Mouse (Mus musculus): ENCODE measurements around the gene Ugt1a10. TPM values are rescaled to one million over a fixed set of nuclear protein-coding genes. Genes with fewer than 3 reads are reported as not detected.

Ugt1a10 gene
- polyA plus RNA-seq, 1 experiment from 2014 or later = not detected

DNA sequence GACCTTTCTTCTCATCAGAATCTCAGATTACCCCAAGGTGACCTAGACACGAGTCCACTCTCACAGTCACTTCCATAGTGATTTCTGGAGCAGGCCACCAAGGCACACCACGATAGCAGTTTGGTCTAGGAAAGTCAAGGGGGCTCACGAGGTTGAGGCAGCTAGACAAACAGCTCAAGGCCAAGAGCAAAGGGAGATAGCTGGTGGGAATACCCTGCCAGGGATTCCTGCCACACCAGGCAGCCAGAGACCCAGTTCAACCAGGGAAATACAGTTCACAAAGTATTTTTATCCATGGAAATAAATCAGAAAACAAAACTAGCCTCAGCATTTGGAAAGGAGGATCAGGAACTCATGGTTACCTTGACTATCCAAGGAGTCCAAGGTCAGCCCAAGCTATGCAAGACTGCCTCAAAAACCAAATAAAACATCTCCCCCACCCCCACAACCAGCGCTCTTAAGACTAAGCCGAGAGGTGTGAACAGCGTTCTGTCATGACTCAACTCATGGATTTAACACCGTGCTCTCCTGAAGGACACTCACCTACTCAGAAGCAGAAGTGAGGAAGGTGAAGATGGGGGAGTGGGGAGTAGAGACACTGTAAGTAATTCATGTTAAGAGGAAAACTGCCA is 209.2 kb downstream of the Ugt1a10 start:
- Histone ChIP-seq H3K27me3 (ENCODE audit: control insufficient read depth, insufficient read depth, low read length) (no peaks in the 10 kb centered on the region), H3K9me3 (ENCODE audit: control insufficient read depth, low read length) (no peaks in the 10 kb centered on the region), H3K4me2 (ENCODE audit: low read length) (no peak overlapping the region), H3K4me3 (replicated peaks; ENCODE audit: low read depth, low read length) (no peak overlapping the region), H3K36me3 (ENCODE audit: control insufficient read depth, insufficient read depth, low read length) (peaks cover 100% of the 10 kb centered on the region), H3K27ac (replicated peaks; ENCODE audit: low read depth, low read length) (no peak overlapping the region), H3K9ac (replicated peaks; ENCODE audit: low read length) (no peak overlapping the region), H3K4me1 (ENCODE audit: control insufficient read depth, insufficient read depth, low read length) (no peaks in the 10 kb centered on the region)
- no peak for DNase-seq
- ATAC-seq (ENCODE audit: low FRiP score, low TSS enrichment) = no peak
- 93% methylated on average over 7 of the region's 7 CpGs for WGBS

DNA sequence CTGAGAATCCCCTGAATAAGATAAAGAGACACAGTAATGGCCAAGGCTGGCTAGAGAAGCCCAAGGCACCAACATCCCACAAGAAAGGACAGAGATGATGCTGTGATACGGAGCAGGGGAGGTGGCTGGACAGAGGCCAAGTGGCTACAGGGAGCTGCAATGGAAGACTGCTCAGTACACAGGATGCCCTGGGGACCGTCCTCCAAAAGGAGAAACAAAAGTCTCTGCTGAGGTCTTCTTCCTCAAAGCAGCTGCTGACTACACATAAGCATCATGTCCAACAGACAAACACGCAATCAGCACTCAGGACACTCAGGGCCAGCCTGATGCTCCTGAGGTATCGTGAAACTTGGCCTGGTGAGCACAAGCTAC is 209.7 kb downstream of the Ugt1a10 start:
- Histone ChIP-seq H3K4me3 (replicated peaks; ENCODE audit: low read depth, low read length) (no peak overlapping the region), H3K27ac (replicated peaks; ENCODE audit: low read depth, low read length) (no peak overlapping the region), H3K36me3 (ENCODE audit: control insufficient read depth, insufficient read depth, low read length) (peaks cover 100% of the 10 kb centered on the region), H3K4me1 (ENCODE audit: control insufficient read depth, insufficient read depth, low read length) (no peaks in the 10 kb centered on the region), H3K9me3 (ENCODE audit: control insufficient read depth, low read length) (no peaks in the 10 kb centered on the region), H3K4me2 (ENCODE audit: low read length) (no peak overlapping the region), H3K27me3 (ENCODE audit: control insufficient read depth, insufficient read depth, low read length) (no peaks in the 10 kb centered on the region), H3K9ac (replicated peaks; ENCODE audit: low read length) (no peak overlapping the region)
- ATAC-seq (ENCODE audit: low FRiP score, low TSS enrichment) = no peak
- 76% methylated on average over 4 of the region's 4 CpGs for WGBS
- DNase-seq = no peak

DNA sequence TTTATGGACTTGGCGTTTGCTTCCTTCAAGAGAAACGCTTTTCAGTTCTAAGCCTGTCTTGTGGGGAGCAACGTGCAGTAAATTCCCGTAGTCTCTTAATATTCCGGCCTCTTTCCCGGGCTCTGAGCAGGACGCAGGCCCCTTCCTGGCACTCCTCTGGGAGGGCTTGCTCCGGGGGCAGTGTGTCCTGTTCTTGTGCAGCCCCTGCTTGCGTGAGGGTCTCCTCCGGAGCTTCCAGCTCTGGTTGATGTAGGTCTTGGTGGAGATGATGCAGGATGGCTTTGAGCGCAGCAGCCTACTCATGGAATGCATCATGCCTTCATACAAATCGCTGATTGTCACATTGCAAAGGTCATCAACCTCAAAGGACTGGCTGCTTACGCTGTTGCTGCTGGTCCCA is 210.9 kb downstream of the Ugt1a10 start:
- DNase-seq (no peak), ATAC-seq (ENCODE audit: low FRiP score, low TSS enrichment) (no peak)
- 91% methylated on average over 13 of the region's 13 CpGs for WGBS
- Histone ChIP-seq H3K9ac (replicated peaks; ENCODE audit: low read length) (no peak overlapping the region), H3K4me3 (replicated peaks; ENCODE audit: low read depth, low read length) (no peak overlapping the region), H3K27me3 (ENCODE audit: control insufficient read depth, insufficient read depth, low read length) (no peaks in the 10 kb centered on the region), H3K4me1 (ENCODE audit: control insufficient read depth, insufficient read depth, low read length) (no peaks in the 10 kb centered on the region), H3K27ac (replicated peaks; ENCODE audit: low read depth, low read length) (no peak overlapping the region), H3K9me3 (ENCODE audit: control insufficient read depth, low read length) (no peaks in the 10 kb centered on the region), H3K4me2 (ENCODE audit: low read length) (no peak overlapping the region), H3K36me3 (ENCODE audit: control insufficient read depth, insufficient read depth, low read length) (peaks cover 89% of the 10 kb centered on the region)

DNA sequence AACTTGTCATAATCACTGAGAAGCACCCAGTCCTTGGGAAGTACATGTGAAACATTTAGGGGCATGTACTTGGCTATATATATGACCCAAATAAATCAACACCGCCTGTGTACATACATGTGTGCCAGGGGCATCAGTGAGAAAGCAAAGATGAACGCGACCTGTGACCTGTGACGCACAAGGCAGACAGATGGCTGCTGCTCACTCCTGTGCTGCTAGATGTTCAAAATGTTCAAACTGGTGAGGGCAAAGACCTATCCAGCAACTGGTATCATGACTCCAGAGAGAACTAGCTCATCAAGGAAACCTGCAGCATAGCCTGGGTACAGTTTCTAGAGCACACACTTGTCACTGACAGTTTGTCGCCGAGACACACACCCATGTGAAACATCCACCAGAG is 212.3 kb downstream of the Ugt1a10 start:
- no peak for ATAC-seq (ENCODE audit: low FRiP score, low TSS enrichment)
- no peaks in the 10 kb centered on the region for H3K9me3 ChIP-seq (ENCODE audit: control insufficient read depth, low read length)
- no peaks in the 10 kb centered on the region for H3K4me1 ChIP-seq (ENCODE audit: control insufficient read depth, insufficient read depth, low read length)
- H3K27me3 ChIP-seq (ENCODE audit: control insufficient read depth, insufficient read depth, low read length) = no peaks in the 10 kb centered on the region
- H3K9ac ChIP-seq (replicated peaks; ENCODE audit: low read length) = no peak overlapping the region
- no peak overlapping the region for H3K4me3 ChIP-seq (replicated peaks; ENCODE audit: low read depth, low read length)
- no peak overlapping the region for H3K27ac ChIP-seq (replicated peaks; ENCODE audit: low read depth, low read length)
- DNase-seq = no peak
- H3K36me3 ChIP-seq (ENCODE audit: control insufficient read depth, insufficient read depth, low read length) = peaks cover 86% of the 10 kb centered on the region
- 97% methylated on average over 6 of the region's 6 CpGs for whole genome bisulfite sequencing
- H3K4me2 ChIP-seq (ENCODE audit: low read length) = no peak overlapping the region

DNA sequence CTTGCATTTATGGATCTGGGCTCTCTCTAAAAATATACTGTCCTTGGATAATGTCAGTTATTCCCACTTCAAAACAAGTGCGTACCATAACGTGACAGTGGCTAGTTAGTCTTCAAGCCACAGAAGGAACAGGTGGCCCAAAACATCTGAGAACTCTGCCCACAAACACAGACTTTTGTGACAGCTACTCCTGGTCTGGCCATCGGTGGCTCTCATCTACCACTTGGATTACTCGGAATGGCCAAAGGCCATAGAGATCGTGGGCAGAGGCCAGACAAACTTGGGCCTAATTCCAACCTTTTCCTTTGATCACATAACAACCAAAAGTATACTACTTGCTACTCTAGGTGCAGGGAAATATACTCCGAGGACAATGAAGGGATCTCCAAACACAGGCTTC is 212.9 kb downstream of the Ugt1a10 start:
- Histone ChIP-seq H3K4me2 (ENCODE audit: low read length) (no peak overlapping the region), H3K27me3 (ENCODE audit: control insufficient read depth, insufficient read depth, low read length) (no peaks in the 10 kb centered on the region), H3K9me3 (ENCODE audit: control insufficient read depth, low read length) (no peaks in the 10 kb centered on the region), H3K36me3 (ENCODE audit: control insufficient read depth, insufficient read depth, low read length) (peaks cover 85% of the 10 kb centered on the region), H3K4me3 (replicated peaks; ENCODE audit: low read depth, low read length) (no peak overlapping the region), H3K27ac (replicated peaks; ENCODE audit: low read depth, low read length) (no peak overlapping the region), H3K4me1 (ENCODE audit: control insufficient read depth, insufficient read depth, low read length) (no peaks in the 10 kb centered on the region), H3K9ac (replicated peaks; ENCODE audit: low read length) (no peak overlapping the region)
- 88% methylated on average over 6 of the region's 6 CpGs for WGBS
- no peak for ATAC-seq (ENCODE audit: low FRiP score, low TSS enrichment)
- no peak for DNase-seq

Small RNAs within 50 kb of the gene (microRNA-seq; reads per million reads assigned to microRNA genes)
- gene Gm25198 = not detected

Other genes starting within 250 kb of the Ugt1a10 start
- 48.0 and 50.2 TPM in 2 replicates for gene Dgkd, start 202.1 kb upstream of the Ugt1a10 start, polyA plus RNA-seq (2014; fragmentation: Nextera tagmentation; extraction: Ambion mirVana)
- gene Usp40, start 46.8 kb upstream of the Ugt1a10 start, polyA plus RNA-seq (2014; fragmentation: Nextera tagmentation; extraction: Ambion mirVana) = 15.2 and 22.4 TPM in 2 replicates
- not detected in 2 replicates for gene Ugt1a9, start 15.4 kb downstream of the Ugt1a10 start, polyA plus RNA-seq (2014; fragmentation: Nextera tagmentation; extraction: Ambion mirVana)
- not detected in 2 replicates for gene Ugt1a8, start 32.4 kb downstream of the Ugt1a10 start, polyA plus RNA-seq (2014; fragmentation: Nextera tagmentation; extraction: Ambion mirVana)
- gene Ugt1a7c, start 39.7 kb downstream of the Ugt1a10 start, polyA plus RNA-seq (2014; fragmentation: Nextera tagmentation; extraction: Ambion mirVana) = 0.24 and 0.99 TPM in 2 replicates
- gene Ugt1a6b, start 47.9 kb downstream of the Ugt1a10 start, polyA plus RNA-seq (2014; fragmentation: Nextera tagmentation; extraction: Ambion mirVana) = 0.13 TPM in 1 of 2 replicates, not detected in the other
- 0.58 and 0.72 TPM in 2 replicates for gene Ugt1a6a, start 79.4 kb downstream of the Ugt1a10 start, polyA plus RNA-seq (2014; fragmentation: Nextera tagmentation; extraction: Ambion mirVana)
- not detected in 2 replicates for gene Ugt1a5, start 110.6 kb downstream of the Ugt1a10 start, polyA plus RNA-seq (2014; fragmentation: Nextera tagmentation; extraction: Ambion mirVana)
- gene Ugt1a2, start 145.2 kb downstream of the Ugt1a10 start, polyA plus RNA-seq (2014; fragmentation: Nextera tagmentation; extraction: Ambion mirVana) = not detected in 2 replicates
- gene Dnajb3, start 150.4 kb downstream of the Ugt1a10 start, polyA plus RNA-seq (2014; fragmentation: Nextera tagmentation; extraction: Ambion mirVana) = 12.9 and 14.2 TPM in 2 replicates
- gene Ugt1a1, start 156.6 kb downstream of the Ugt1a10 start, polyA plus RNA-seq (2014; fragmentation: Nextera tagmentation; extraction: Ambion mirVana) = not detected in 2 replicates
- 0.66 and 1.8 TPM in 2 replicates for gene Mroh2a, start 171.6 kb downstream of the Ugt1a10 start, polyA plus RNA-seq (2014; fragmentation: Nextera tagmentation; extraction: Ambion mirVana)
- gene Hjurp, start 222.2 kb downstream of the Ugt1a10 start, polyA plus RNA-seq (2014; fragmentation: Nextera tagmentation; extraction: Ambion mirVana) = 52.9 and 80.2 TPM in 2 replicates
- gene Trpm8, start 222.3 kb downstream of the Ugt1a10 start, polyA plus RNA-seq (2014; fragmentation: Nextera tagmentation; extraction: Ambion mirVana) = 0.14 TPM in 1 of 2 replicates, not detected in the other

Data from midbrain, embryonic 14.5 days (tissue).